Mouse (Mus musculus): ENCODE results near the gene Nt5dc1.

DNA sequence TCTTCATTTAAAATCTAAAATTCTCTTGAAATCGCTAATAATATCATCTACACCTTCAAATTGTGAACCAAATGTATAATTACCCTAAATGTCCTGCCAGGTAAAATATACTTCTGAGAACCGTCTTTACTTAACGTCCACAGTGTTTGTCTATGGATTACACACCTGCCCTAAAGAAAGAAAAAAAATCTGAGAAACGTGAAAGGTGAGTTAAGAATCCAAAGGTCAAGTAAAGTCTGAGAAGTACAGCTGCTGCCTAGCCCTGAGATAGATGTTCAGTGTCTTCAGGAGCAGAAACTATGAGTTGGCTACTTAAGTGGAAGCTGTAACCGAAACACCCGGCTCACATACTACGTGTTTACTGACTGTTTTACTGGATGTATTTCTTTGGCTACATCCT, 45.0 kb downstream of the Nt5dc1 start:
- TF ChIP-seq POLR2A (IDR thresholded peaks at IDR 0.05; ENCODE audit: low read depth, low read length) = no peak
- no peak for TF ChIP-seq CTCF (IDR thresholded peaks at IDR 0.05; ENCODE audit: extremely low read depth, insufficient read depth, insufficient read length, insufficient replicate concordance)

All from spleen, adult 2 months (tissue).